Mouse (Mus musculus): ENCODE results near the gene Spint2. TPM values are rescaled to one million over a fixed set of nuclear protein-coding genes. Genes with fewer than 3 reads are reported as not detected.

Gene Spint2
- polyA plus RNA-seq, 1 experiment from 2014 or later: 386 TPM

DNA sequence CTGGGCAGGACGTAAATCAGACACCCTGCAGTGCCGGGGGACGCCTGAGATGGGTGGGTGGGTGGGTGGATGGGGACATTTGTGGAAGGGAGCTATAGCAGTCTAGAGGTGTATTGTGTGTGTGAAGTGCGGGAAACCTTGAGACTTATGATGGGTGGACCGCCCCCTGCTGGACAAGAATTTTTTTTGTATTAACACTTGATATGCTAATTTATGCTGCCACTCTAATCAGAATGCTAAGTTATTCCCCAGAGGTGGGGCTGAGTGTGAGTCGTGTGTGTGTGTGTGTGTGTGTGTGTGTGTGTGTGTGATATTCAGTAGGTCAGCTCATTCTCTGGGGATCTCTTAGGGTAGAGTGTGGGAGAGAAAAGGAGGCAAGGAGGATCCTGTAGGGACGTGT is 24.9 kb upstream of the Spint2 start:
- WGBS: 29% methylated on average over 7 of the region's 7 CpGs
- no peak for ATAC-seq (ENCODE audit: insufficient number of reproducible peaks, insufficient read depth, low FRiP score, low read depth)

GRCm38 (mm10) chr7:29306108-29306507 is 24.4 kb upstream of the Spint2 start:
- H3K27me3 ChIP-seq (ENCODE audit: control insufficient read depth, insufficient read depth, low read length): 0 out of 2 replicates have a peak, but pooled peaks cover 3% of the 10 kb centered on the region
- no peaks in the 10 kb centered on the region for H3K9me3 ChIP-seq (ENCODE audit: control insufficient read depth, low read depth, low read length)
- no peaks in the 10 kb centered on the region for H3K36me3 ChIP-seq (ENCODE audit: control insufficient read depth, insufficient read depth, low read length)
- no peak overlapping the region for H3K27ac ChIP-seq (ENCODE audit: low read length)
- H3K4me1 ChIP-seq (ENCODE audit: control insufficient read depth, insufficient read depth, low read length): peaks cover 23% of the 10 kb centered on the region
- no peak for ATAC-seq (ENCODE audit: insufficient number of reproducible peaks, insufficient read depth, low FRiP score, low read depth)
- H3K4me2 ChIP-seq (replicated peaks; ENCODE audit: low read depth, low read length): no peak overlapping the region
- WGBS: 55% methylated on average over 7 of the region's 7 CpGs
- no peak overlapping the region for H3K9ac ChIP-seq (replicated peaks; ENCODE audit: low read depth, low read length)
- H3K4me3 ChIP-seq (ENCODE audit: low read depth, low read length): no peak overlapping the region

More for the DNA sequence above, 24.9 kb upstream of the Spint2 start:
- H3K4me1 ChIP-seq (ENCODE audit: control insufficient read depth, insufficient read depth, low read length): peaks cover 23% of the 10 kb centered on the region
- H3K27me3 ChIP-seq (ENCODE audit: control insufficient read depth, insufficient read depth, low read length): 0 out of 2 replicates have a peak, but pooled peaks cover 3% of the 10 kb centered on the region
- H3K9me3 ChIP-seq (ENCODE audit: control insufficient read depth, low read depth, low read length): no peaks in the 10 kb centered on the region
- no peaks in the 10 kb centered on the region; the same call in 1 of the 2 replicates for H3K36me3 ChIP-seq (ENCODE audit: control insufficient read depth, insufficient read depth, low read length)
- no peak overlapping the region for H3K27ac ChIP-seq (ENCODE audit: low read length)
- no peak overlapping the region for H3K4me2 ChIP-seq (replicated peaks; ENCODE audit: low read depth, low read length)
- no peak overlapping the region for H3K9ac ChIP-seq (replicated peaks; ENCODE audit: low read depth, low read length)
- H3K4me3 ChIP-seq (ENCODE audit: low read depth, low read length): no peak overlapping the region

GRCm38 (mm10) chr7:29305263-29305988 is 23.7 kb upstream of the Spint2 start:
- H3K27me3 ChIP-seq (ENCODE audit: control insufficient read depth, insufficient read depth, low read length): 0 out of 2 replicates have a peak, but pooled peaks cover 3% of the 10 kb centered on the region
- peak overlapping the region; percentile 99 for H3K4me2 ChIP-seq (replicated peaks; ENCODE audit: low read depth, low read length)
- no peaks in the 10 kb centered on the region for H3K36me3 ChIP-seq (ENCODE audit: control insufficient read depth, insufficient read depth, low read length)
- peak overlapping the region; percentile 51 for H3K4me3 ChIP-seq (ENCODE audit: low read depth, low read length)
- no peak for ATAC-seq (ENCODE audit: insufficient number of reproducible peaks, insufficient read depth, low FRiP score, low read depth)
- peaks cover 23% of the 10 kb centered on the region for H3K4me1 ChIP-seq (ENCODE audit: control insufficient read depth, insufficient read depth, low read length)
- H3K9ac ChIP-seq (replicated peaks; ENCODE audit: low read depth, low read length): peak overlapping the region; percentile 42; the same call in 1 of the 2 replicates
- H3K9me3 ChIP-seq (ENCODE audit: control insufficient read depth, low read depth, low read length): no peaks in the 10 kb centered on the region
- no peak overlapping the region for H3K27ac ChIP-seq (ENCODE audit: low read length)
- WGBS: 35% methylated on average over 9 of the region's 9 CpGs

- Histone ChIP-seq H3K9ac (replicated peaks; ENCODE audit: low read depth, low read length) (peak overlapping the region; percentile 42; the same call in 1 of the 2 replicates), H3K9me3 (ENCODE audit: control insufficient read depth, low read depth, low read length) (no peaks in the 10 kb centered on the region), H3K36me3 (ENCODE audit: control insufficient read depth, insufficient read depth, low read length) (no peaks in the 10 kb centered on the region), H3K4me1 (ENCODE audit: control insufficient read depth, insufficient read depth, low read length) (peaks cover 23% of the 10 kb centered on the region), H3K4me3 (ENCODE audit: low read depth, low read length) (peak overlapping the region; percentile 51), H3K27me3 (ENCODE audit: control insufficient read depth, insufficient read depth, low read length) (0 out of 2 replicates have a peak, but pooled peaks cover 3% of the 10 kb centered on the region), H3K4me2 (replicated peaks; ENCODE audit: low read depth, low read length) (peak overlapping the region; percentile 99), H3K27ac (ENCODE audit: low read length) (no peak overlapping the region)
- under 1% methylated on average over 44 of the region's 48 CpGs for WGBS
- ATAC-seq (ENCODE audit: insufficient number of reproducible peaks, insufficient read depth, low FRiP score, low read depth): no peak
These were observed 23.0 kb upstream of the Spint2 start for GRCm38 (mm10) chr7:29304463-29305262.

DNA sequence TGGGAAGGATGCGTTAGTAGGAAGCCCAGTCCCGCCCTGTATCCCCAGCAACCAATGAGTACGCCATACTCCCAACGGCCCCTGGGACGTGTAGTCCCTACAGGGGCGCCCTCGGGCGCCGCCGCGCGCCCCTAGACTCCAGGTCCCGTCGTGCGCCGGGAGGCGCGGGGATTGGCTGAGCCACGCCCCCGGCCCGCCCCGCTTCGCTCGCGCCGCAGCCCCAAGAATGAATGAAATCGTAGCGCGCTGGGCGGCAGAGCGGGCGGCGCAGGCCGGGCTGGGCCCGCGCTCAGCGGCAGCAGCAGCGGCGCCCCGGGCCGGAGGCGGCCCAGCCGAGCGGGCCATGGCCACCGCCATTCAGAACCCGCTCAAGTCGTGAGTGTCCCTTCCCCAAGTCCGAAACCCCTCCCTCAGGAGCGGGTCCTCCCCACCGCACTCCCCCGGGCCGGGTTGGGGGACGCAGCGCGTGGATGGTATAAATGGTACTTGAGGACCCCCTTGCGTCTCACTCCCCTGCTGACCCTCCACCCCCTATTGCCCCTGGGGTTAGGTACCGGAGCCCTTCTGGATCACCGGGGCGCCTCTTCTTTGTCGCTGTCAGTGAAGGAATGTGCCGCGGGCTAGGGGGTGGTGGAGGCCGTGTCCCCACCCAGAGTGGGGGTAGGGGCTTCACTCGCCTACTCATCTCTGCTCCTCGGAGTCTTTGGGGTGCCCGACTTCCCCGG is 22.2 kb upstream of the Spint2 start, which contains the start of gene Dpf1:
Gene Dpf1, plus strand, starts transcription at position 214 of the 725 bp plus-strand sequence.
- peak within 1 kb of the TSS; percentile 51 for H3K4me3 ChIP-seq (ENCODE audit: low read depth, low read length)
- H3K36me3 ChIP-seq (ENCODE audit: control insufficient read depth, insufficient read depth, low read length): no peaks in the 10 kb centered on the region
- H3K9me3 ChIP-seq (ENCODE audit: control insufficient read depth, low read depth, low read length): no peaks in the 10 kb centered on the region
- H3K27ac ChIP-seq (ENCODE audit: low read length): no peak within 1 kb of the TSS
- whole genome bisulfite sequencing: under 1% methylated on average over 51 of the region's 67 CpGs
- ATAC-seq (ENCODE audit: insufficient number of reproducible peaks, insufficient read depth, low FRiP score, low read depth): peak; percentile 84
- H3K27me3 ChIP-seq (ENCODE audit: control insufficient read depth, insufficient read depth, low read length): no peaks in the 10 kb centered on the region
- peaks cover 20% of the 10 kb centered on the region for H3K4me1 ChIP-seq (ENCODE audit: control insufficient read depth, insufficient read depth, low read length)
- peak within 1 kb of the TSS; percentile 42 for H3K9ac ChIP-seq (replicated peaks; ENCODE audit: low read depth, low read length)
- peak within 1 kb of the TSS; percentile 99 for H3K4me2 ChIP-seq (replicated peaks; ENCODE audit: low read depth, low read length)

DNA sequence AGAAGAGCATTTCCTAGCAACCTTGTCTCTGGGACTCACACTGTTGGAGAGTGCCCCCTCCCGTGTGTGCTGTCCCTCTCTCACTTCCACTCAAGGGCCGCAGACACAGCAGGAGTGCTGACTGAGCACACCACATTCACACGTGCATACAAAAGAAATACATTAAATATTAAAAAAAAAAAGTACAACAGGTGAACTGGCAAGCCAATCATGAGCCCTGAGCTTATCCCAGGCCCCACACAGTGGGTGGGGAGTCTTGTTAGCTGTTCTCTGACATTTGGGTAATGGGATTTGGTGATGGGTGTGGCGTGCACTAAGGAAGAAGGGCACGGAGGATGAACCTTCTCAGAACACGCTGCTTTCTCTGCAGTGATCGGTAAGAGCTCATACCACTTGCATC is 20.9 kb upstream of the Spint2 start:
- Histone ChIP-seq H3K9me3 (ENCODE audit: control insufficient read depth, low read depth, low read length) (no peaks in the 10 kb centered on the region), H3K4me3 (ENCODE audit: low read depth, low read length) (no peak overlapping the region), H3K27me3 (ENCODE audit: control insufficient read depth, insufficient read depth, low read length) (no peaks in the 10 kb centered on the region), H3K36me3 (ENCODE audit: control insufficient read depth, insufficient read depth, low read length) (no peaks in the 10 kb centered on the region), H3K4me2 (replicated peaks; ENCODE audit: low read depth, low read length) (no peak overlapping the region), H3K27ac (ENCODE audit: low read length) (no peak overlapping the region), H3K9ac (replicated peaks; ENCODE audit: low read depth, low read length) (no peak overlapping the region), H3K4me1 (ENCODE audit: control insufficient read depth, insufficient read depth, low read length) (peaks cover 20% of the 10 kb centered on the region)
- no peak for ATAC-seq (ENCODE audit: insufficient number of reproducible peaks, insufficient read depth, low FRiP score, low read depth)
- WGBS: 62% methylated on average over 7 of the region's 7 CpGs

- Histone ChIP-seq H3K9me3 (ENCODE audit: control insufficient read depth, low read depth, low read length) (no peaks in the 10 kb centered on the region), H3K4me1 (ENCODE audit: control insufficient read depth, insufficient read depth, low read length) (peaks cover 12% of the 10 kb centered on the region), H3K4me3 (ENCODE audit: low read depth, low read length) (no peak overlapping the region), H3K36me3 (ENCODE audit: control insufficient read depth, insufficient read depth, low read length) (no peaks in the 10 kb centered on the region), H3K4me2 (replicated peaks; ENCODE audit: low read depth, low read length) (no peak overlapping the region), H3K27ac (ENCODE audit: low read length) (no peak overlapping the region), H3K9ac (replicated peaks; ENCODE audit: low read depth, low read length) (no peak overlapping the region), H3K27me3 (ENCODE audit: control insufficient read depth, insufficient read depth, low read length) (no peaks in the 10 kb centered on the region)
- 1% methylated on average over 7 of the region's 7 CpGs for WGBS
- ATAC-seq (ENCODE audit: insufficient number of reproducible peaks, insufficient read depth, low FRiP score, low read depth): no peak
These were observed 19.4 kb upstream of the Spint2 start for GRCm38 (mm10) chr7:29301127-29301566.

DNA sequence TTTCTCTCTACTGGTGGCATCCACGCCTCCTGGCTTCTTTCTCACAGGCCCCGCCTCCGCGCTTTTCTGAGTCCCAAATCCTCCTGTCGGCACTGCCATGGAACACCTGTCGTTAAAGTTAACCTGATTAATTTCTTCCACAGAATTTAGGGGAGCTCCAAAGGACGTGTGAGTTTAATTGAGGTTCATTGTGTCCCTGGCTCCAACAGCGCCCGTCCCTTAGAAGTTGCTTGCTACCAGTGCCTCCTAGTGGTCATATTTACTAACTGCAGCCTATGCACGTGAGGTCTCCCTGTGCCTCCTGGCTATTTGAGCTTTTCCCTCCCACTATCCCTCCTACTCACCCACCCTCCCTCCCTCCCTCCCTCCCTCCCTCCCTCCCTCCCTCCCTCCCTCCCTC is 15.3 kb upstream of the Spint2 start:
- 9% methylated on average over 10 of the region's 10 CpGs for whole genome bisulfite sequencing
- no peaks in the 10 kb centered on the region for H3K36me3 ChIP-seq (ENCODE audit: control insufficient read depth, insufficient read depth, low read length)
- H3K9me3 ChIP-seq (ENCODE audit: control insufficient read depth, low read depth, low read length): no peaks in the 10 kb centered on the region
- H3K4me2 ChIP-seq (replicated peaks; ENCODE audit: low read depth, low read length): no peak overlapping the region
- ATAC-seq (ENCODE audit: insufficient number of reproducible peaks, insufficient read depth, low FRiP score, low read depth): no peak
- H3K4me1 ChIP-seq (ENCODE audit: control insufficient read depth, insufficient read depth, low read length): peaks cover 17% of the 10 kb centered on the region
- H3K4me3 ChIP-seq (ENCODE audit: low read depth, low read length): no peak overlapping the region
- no peak overlapping the region for H3K27ac ChIP-seq (ENCODE audit: low read length)
- no peak overlapping the region for H3K9ac ChIP-seq (replicated peaks; ENCODE audit: low read depth, low read length)
- no peaks in the 10 kb centered on the region for H3K27me3 ChIP-seq (ENCODE audit: control insufficient read depth, insufficient read depth, low read length)
